Mouse (Mus musculus) brown adipose tissue, adult 24 weeks (tissue): Measurements from ENCODE around the gene Zfp952. TPM values are rescaled to one million over a fixed set of nuclear protein-coding genes. Genes with fewer than 3 reads are reported as not detected.
"Not testable (repeated sequence)": the region's sequence is repeated elsewhere in the genome, so short reads cannot be mapped to it uniquely, and the experiment has no call there.

Experiments used
- H3K27ac ChIP-seq: fragments of 200-500 bp; replicated peaks from 2 replicates; pipeline ENCODE4 v1.5.1; 2012; ENCODE audit warnings: low read depth, mild to moderate bottlenecking, low read length
- H3K4me1 ChIP-seq: fragments of 200-500 bp; 2 replicates; pipeline ENCODE4 v1.6.1; 2012; ENCODE audit warnings: low read length, mixed read lengths; ENCODE audit not compliant: control insufficient read depth, insufficient read depth, insufficient read length
- H3K4me3 ChIP-seq: fragments of 200-500 bp; 2 replicates; pipeline ENCODE4 v1.5.1; 2012; ENCODE audit warnings: low read depth, mild to moderate bottlenecking, low read length, moderate library complexity; ENCODE audit not compliant: insufficient read depth
- polyA plus RNA-seq: library from polyadenylated mRNA; stranded (reverse); fragments of >200 nt; gene quantifications from 2 replicates; pipeline ENCODE4 v1.2.4, GENCODE M21; 2012; ENCODE audit not compliant: missing spikeins, insufficient read depth, insufficient read length

Zfp952 gene
- polyA plus RNA-seq, 1 experiment, result 3.9 TPM

DNA sequence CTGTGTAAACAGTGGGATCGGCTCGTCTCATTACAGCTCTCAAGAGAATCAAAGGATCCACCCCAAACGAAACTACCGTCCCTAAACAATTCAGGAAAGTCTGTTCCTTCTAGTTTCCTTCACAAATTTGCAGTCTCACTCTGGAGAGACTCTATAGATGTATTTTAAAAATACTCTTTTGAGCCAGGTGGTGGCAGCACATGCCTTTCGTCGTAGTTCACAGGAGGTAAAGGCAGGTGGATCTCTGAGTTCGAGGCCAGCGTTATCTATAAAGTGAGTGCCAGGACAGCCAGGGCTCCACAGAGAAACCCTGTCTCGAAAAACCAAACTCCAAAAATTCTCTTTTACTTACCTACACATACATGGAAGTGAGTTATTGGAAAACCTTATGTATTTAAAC is 15.4 kb downstream of the Zfp952 start:
- Histone ChIP-seq H3K27ac (no peak overlapping the region), H3K4me1 (no peaks in the 10 kb centered on the region), H3K4me3 (no peak overlapping the region)

GRCm38 (mm10) chr17:33020434-33020833 is 27.5 kb downstream of the Zfp952 start:
- not testable (repeated sequence) for H3K4me3 ChIP-seq, H3K4me1 ChIP-seq, H3K27ac ChIP-seq

DNA sequence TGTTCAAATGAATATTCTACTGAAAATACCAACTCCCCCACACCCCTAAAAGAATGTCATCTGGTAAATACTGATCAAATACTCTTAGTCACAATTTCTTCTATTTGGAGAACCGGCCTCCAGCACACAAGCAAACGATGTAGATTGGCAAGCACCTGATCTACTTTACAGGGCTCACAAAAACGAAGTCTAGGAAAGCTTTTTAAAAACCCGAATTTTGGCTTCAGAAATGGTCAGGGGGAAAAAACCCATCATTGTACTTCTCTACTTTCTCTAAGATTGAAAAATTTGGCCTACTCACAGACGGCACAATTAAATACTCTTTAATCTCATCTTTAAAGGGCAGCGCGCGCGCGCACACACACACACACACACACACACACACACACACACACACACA is 39.4 kb downstream of the Zfp952 start:
- Histone ChIP-seq H3K4me3 (peak overlapping the region; percentile 90), H3K27ac (no peak overlapping the region), H3K4me1 (no peaks in the 10 kb centered on the region)

DNA sequence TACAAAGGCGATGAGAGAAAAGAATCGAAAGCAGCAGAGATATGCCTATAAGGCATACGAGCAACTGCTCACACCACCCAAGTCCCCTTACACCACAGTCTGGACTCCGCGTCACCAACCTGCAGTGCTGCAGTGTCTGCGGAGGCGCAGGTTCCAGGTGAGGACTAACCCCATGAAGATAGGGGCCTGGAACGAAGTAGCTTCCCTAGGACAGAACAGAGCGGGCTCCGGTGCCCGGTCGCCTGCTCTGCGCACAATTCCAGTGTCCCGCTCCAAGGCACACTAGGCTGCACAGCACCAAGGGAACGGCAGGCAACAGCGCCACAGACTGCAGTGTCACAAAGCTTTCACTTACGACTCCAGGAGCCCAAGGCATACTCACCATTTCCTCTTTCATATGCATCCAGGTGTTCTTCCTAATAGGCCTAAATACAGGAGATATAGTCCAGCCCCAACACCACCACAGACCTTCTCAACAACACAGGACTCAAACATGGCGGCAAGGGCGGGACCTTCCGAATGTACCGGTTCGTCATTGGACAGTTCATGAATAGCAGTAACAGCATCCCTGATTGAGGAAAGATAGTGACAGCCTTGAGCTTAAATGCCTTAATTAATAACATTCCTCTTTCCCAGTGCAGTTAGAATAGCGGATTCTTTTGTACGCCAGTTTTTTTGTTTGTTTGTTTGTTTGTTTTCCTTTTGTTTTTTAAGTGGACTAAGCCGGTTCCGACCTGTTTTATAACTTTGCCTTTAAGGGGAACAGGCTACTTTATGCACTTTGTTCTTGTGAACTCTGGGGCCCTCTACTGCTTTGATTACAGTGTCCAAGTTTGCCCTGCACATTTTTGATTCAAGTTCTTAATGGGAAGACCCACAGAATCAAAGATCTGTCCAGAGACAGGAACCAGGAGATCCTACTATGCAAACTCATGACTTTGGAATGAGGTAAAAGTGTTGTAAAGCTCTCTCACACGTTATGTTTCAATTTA is 40.3 kb downstream of the Zfp952 start, which contains the start of gene Zfp763:
Gene Zfp763, minus strand, starts transcription at position 503 of the 992 bp plus-strand sequence.
- Histone ChIP-seq H3K4me3 (peak within 1 kb of the TSS; percentile 90), H3K4me1 (no peaks in the 10 kb centered on the region), H3K27ac (no peak within 1 kb of the TSS)

Other genes with a start within 250 kb of the Zfp952 start
- gene Zfp871, start 204.8 kb upstream of the Zfp952 start, polyA plus RNA-seq, result 6.1 and 11.0 TPM in 2 replicates
- not detected in 2 replicates for gene Zfp811, start 183.2 kb upstream of the Zfp952 start, polyA plus RNA-seq
- 3.2 and 3.4 TPM in 2 replicates for gene Zfp799, start 162.9 kb upstream of the Zfp952 start, polyA plus RNA-seq
- gene Zfp870, start 101.5 kb upstream of the Zfp952 start, polyA plus RNA-seq, result 3.1 and 3.9 TPM in 2 replicates
- gene Cyp4f14, start 75.8 kb upstream of the Zfp952 start, polyA plus RNA-seq, result not detected in 2 replicates
- gene Cyp4f13, start 45.7 kb upstream of the Zfp952 start, polyA plus RNA-seq, result 29.1 and 29.8 TPM in 2 replicates
- gene Zfp472, start 27.3 kb upstream of the Zfp952 start, polyA plus RNA-seq, result 0.95 and 5.0 TPM in 2 replicates
- gene Zfp763, start 40.3 kb downstream of the Zfp952 start, polyA plus RNA-seq, result 1.5 and 3.0 TPM in 2 replicates
- not detected in 2 replicates for gene 4921501E09Rik, start 74.9 kb downstream of the Zfp952 start, polyA plus RNA-seq
- 1.7 and 4.3 TPM in 2 replicates for gene Zfp563, start 96.2 kb downstream of the Zfp952 start, polyA plus RNA-seq
- not detected in 2 replicates for gene Morc2b, start 146.6 kb downstream of the Zfp952 start, polyA plus RNA-seq
- gene Olfr55, start 175.3 kb downstream of the Zfp952 start, polyA plus RNA-seq, result not detected in 2 replicates
- not detected in 2 replicates for gene Olfr239, start 198.2 kb downstream of the Zfp952 start, polyA plus RNA-seq
- gene Olfr1564, start 228.6 kb downstream of the Zfp952 start, polyA plus RNA-seq, result not detected in 2 replicates